Mouse (Mus musculus) erythroblast, adult 5-6 weeks (primary cell): ENCODE data around the gene Pard3. TPM values are rescaled to one million over a fixed set of nuclear protein-coding genes. Genes with fewer than 3 reads are reported as not detected.

Experiments used
- ATAC-seq: replicated peaks from 2 replicates; pipeline ENCODE4 v1.8.0; 2016; ENCODE audit warnings: moderate number of reproducible peaks, mild to moderate bottlenecking, moderate TSS enrichment, inconsistent platforms; ENCODE audit not compliant: poor library complexity, low FRiP score, severe bottlenecking
- total RNA-seq, 2 experiments: library from RNA; stranded (forward) in 1 of 2; stranded (reverse) in 1 of 2; fragments of 150-400 nt in 1 of 2; fragments of 200-764, 138-1000 nt in 1 of 2; gene quantifications; 2 replicates each; pipeline versions ENCODE4 v1.2.3 to v1.2.4; 2015 to 2017; ENCODE audit warnings: low replicate concordance in 2 of 2

Gene Pard3
- total RNA-seq, 2 experiments from 2014 or later: 2.7 to 5.8 TPM

DNA sequence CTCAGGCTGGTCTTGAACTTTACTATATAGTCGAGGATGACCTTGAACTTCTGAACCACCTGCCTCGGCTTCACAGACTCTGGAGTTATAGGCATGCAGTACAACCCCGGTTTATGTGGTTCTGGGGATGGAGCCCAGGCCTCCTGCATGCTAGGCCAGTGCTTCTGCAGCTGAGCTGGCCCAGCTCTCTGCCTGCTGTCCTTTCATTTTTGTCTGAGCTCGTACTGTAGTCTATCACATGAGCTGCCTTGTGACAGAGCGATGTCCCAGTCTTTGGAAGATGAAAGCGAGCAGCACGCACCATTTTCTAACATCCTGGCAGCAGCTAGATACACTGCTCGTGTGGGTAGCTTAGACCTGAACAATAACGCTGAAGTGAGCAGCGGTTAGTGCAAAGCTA is 545.6 kb downstream of the Pard3 start:
- no peak for ATAC-seq

DNA sequence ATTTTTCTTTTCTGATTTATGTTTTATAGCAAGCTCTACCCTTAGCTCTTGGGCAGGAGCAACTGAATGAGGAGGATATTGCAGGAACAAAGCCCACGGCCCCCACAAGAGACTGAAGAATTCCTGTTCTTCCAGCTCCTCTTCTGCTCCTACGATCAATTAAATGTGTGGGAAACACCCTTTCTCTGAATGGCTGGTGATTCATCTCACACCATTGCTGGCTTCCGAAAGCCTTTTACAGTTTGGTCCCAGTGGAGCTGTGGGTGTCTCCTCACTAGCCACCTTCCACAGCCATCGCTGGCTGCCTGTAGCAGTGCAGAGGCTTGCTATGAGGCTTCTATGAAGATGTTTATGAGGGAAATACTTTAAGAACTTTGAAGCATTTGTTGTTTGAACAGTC is 550.5 kb downstream of the Pard3 start:
- no peak for ATAC-seq

DNA sequence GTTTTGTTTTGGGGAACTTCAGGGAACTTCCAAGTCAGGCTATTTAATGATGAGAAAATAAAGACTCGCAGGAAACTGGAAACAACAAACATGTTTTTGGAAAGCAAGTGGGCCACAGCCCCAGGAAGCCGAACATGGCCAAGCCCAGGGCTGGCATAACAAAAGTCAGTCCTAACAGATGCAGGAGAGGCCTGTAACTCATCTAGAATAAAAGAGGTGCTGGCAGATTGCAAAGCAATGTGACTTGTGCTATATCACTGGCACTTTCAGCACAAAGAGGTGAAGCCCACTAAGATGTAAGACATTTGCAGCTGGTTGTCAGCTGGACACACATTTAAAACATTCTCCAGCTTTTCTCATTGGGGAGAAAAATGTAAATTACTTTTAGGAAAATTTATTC is 553.0 kb downstream of the Pard3 start:
- no peak for ATAC-seq

DNA sequence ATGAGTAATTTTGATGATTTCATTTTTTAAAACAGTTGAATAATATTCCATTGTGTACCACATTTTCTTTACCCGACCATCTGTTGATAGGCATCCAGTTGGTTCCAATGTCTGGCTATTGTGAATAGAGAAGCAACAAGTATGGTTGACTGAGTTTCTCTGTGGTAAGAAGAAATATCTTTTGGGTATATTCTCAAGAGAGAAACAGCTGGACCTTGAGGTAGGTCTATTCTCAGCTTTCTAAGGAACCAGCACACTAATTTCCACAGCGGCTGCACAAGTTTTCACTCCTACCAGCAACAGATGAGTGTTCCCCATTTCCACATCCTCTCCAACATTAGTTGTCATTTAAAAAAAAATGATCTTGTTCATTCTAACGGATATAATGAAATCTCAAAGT is 558.4 kb downstream of the Pard3 start:
- ATAC-seq: no peak

DNA sequence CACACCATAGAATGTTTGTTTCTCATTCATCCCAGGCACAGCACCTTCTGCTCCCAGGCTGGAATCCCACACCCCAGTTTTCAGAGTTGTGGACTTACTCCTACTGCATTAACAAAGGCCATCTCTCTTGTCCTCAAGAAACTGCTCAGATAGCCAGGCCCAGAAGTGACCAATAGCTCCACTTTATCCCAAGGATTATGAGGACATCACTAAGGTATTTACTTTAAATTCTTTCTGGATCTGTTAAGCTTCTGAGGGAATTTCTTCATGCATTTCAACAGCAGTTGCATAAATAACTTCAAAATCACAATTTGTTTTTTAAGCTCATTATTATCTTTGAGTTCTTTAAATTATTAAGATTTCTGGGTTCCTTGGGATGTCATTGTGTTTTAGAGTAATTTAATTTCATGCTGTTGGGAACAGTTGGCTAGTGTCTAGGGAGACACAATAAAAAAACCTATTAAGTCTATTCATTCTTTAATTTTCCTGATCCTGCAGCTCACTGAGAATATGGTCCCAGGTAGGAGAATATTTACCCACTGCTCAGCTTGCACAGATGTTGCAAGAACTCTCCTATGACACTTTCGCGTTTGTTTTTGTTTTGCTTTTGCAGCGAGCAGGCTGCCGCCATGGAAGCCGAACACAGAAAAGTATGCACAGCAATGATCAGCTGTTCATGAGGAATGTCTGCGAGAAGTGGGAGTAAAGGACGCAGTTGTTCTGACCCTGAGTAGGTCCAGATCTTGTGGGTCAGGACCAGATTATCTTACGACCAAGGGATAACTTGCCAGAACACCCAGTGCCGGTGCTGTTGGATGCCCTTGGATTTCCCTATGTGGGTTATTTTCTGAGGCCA is 574.8 kb downstream of the Pard3 start:
- no peak for ATAC-seq

DNA sequence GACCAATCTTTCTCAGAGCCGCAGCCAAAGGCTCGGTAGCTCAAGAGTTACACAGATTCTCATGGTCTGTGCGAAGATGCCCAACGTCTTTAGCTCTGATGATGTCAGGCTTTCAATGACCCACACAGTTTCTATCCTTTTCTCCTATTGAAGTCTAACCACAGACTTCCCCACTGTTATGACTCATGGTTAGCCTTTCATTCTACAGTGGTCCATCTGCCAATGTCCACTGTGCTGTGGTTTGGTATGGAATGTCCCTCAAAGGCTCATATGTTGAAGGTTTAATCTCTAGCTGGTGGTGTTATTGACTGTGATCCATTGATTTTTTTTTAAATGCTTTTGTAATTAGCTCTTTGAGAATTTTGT is 575.4 kb downstream of the Pard3 start:
- ATAC-seq: no peak

DNA sequence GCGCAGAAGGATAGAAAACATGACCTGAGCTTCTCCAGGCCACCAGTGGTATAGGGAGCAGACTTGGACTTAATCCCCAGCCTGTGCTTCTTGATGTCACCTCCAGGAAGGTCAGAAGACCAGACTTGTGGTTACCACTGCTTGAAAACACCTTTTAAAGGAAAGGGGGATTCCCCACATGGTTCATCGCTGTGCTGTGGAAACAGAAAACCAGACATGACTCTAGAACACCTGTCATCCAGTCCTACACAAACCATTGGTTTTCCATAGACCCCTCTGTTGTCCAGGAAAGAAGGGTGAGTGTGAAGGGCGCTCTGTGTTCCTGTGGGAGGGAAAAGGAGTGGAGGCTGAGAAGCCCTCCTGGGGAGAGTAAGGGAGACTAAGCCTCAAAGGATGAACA is 591.9 kb downstream of the Pard3 start:
- no peak for ATAC-seq

Other genes with a start within 250 kb of the Pard3 start
- gene Tomm20, start 118.0 kb upstream of the Pard3 start, total RNA-seq (2015; ENCODE audit: low replicate concordance): 14.4 and 15.8 TPM in 2 replicates
- 42.5 and 56.2 TPM in 2 replicates for gene Tomm20, start 118.0 kb upstream of the Pard3 start, total RNA-seq (2017; ENCODE audit: low replicate concordance)
- gene Rbm34, start 92.8 kb upstream of the Pard3 start, total RNA-seq (2015; ENCODE audit: low replicate concordance): 5.2 and 10.6 TPM in 2 replicates
- 3.8 and 5.7 TPM in 2 replicates for gene Rbm34, start 92.8 kb upstream of the Pard3 start, total RNA-seq (2017; ENCODE audit: low replicate concordance)